Mouse (Mus musculus) embryonic facial prominence, embryonic 11.5 days (tissue): ENCODE results near the gene Pcyt1a. TPM values are rescaled to one million over a fixed set of nuclear protein-coding genes. Genes with fewer than 3 reads are reported as not detected.

Source experiments
- ATAC-seq: fragments of 200-750 bp; cut with Nextera tagmentation; replicated peaks from 2 replicates; pipeline ENCODE4 v1.8.0; 2017; ENCODE audit warnings: low read depth; ENCODE audit not compliant: insufficient number of reproducible peaks, low FRiP score, low TSS enrichment
- DNase-seq: peaks from one replicate; pipeline ENCODE4 v3.0.0-alpha.2; 2015; ENCODE audit warnings: low spot score
- H3K27ac ChIP-seq: fragments of 300-500 bp; sonication (generic); replicated peaks from 2 replicates; pipeline ENCODE4 v1.5.1; 2014; ENCODE audit warnings: mild to moderate bottlenecking, low read depth, low read length, control low read depth
- H3K27me3 ChIP-seq: fragments of 300-500 bp; sonication (generic); 2 replicates; pipeline ENCODE4 v1.6.1; 2014; ENCODE audit warnings: mild to moderate bottlenecking, low read length, moderate library complexity, mixed read lengths; ENCODE audit not compliant: control insufficient read depth, insufficient read depth
- H3K36me3 ChIP-seq: fragments of 300-500 bp; sonication (generic); replicated peaks from 2 replicates; pipeline ENCODE4 v1.6.1; 2014; ENCODE audit warnings: low read depth, mild to moderate bottlenecking, low read length, moderate library complexity, mixed read lengths; ENCODE audit not compliant: control insufficient read depth, insufficient read depth
- H3K4me1 ChIP-seq: fragments of 300-500 bp; sonication (generic); 2 replicates; pipeline ENCODE4 v1.6.1; 2014; ENCODE audit warnings: low read length, mixed read lengths; ENCODE audit not compliant: control insufficient read depth, insufficient read depth
- H3K4me2 ChIP-seq: fragments of 300-500 bp; sonication (generic); 2 replicates; pipeline ENCODE4 v1.6.1; 2014; ENCODE audit warnings: low read depth, mild to moderate bottlenecking, control low read depth, low read length, moderate library complexity
- H3K4me3 ChIP-seq: fragments of 300-500 bp; sonication (generic); 2 replicates; pipeline ENCODE4 v1.5.1; 2014; ENCODE audit warnings: low read depth, low read length, control low read depth
- H3K9ac ChIP-seq: fragments of 300-500 bp; sonication (generic); replicated peaks from 2 replicates; pipeline ENCODE4 v1.6.1; 2014; ENCODE audit warnings: mild to moderate bottlenecking, control low read depth, low read length
- H3K9me3 ChIP-seq: fragments of 300-500 bp; sonication (generic); replicated peaks from 2 replicates; pipeline ENCODE4 v1.6.1; 2016; ENCODE audit warnings: mild to moderate bottlenecking, low read length, inconsistent platforms, mixed read lengths; ENCODE audit not compliant: control insufficient read depth
- WGBS: fragments of 180-500 bp; shearing (Covaris S2); extraction: QIAGEN DNeasy Blood & Tissue Kit; methylation state at CpG from one replicate; pipeline ENCODE4 v1.1.7; 2014; 5-methylcytosine and 5-hydroxymethylcytosine counted together
- polyA plus RNA-seq: library from polyadenylated mRNA; unstranded; fragments of >200 nt; fragmentation: Nextera tagmentation; extraction: Ambion mirVana; gene quantifications from 2 replicates; pipeline ENCODE4 v1.2.1, GENCODE M21; 2014

Gene Pcyt1a
- polyA plus RNA-seq, 1 experiment from 2014 or later, result 36.7 TPM

DNA sequence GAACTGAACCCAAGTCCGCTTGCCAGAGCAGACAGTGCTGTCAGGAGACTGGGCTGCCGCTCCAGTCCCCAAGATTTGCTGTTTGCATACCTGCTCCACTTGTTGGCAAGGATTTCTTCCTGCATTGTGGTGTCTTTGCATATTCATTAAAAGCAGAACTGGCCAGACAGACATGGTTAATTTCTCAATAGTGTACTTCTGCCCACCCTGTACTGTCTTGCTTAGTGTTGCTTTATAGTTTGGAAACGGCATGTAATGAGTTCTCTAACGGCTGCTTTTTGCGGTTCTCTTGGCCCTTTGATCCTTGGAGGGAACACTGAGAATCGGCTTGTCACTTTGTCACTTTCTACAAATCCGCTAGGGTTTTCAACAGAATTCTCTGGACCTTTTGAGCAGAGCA is 70.7 kb downstream of the Pcyt1a start:
- 78% methylated on average over 7 of the region's 7 CpGs for WGBS

GRCm38 (mm10) chr16:32502621-32503335 is 72.1 kb downstream of the Pcyt1a start:
- H3K4me3 ChIP-seq, result no peak overlapping the region
- no peak overlapping the region for H3K4me2 ChIP-seq
- DNase-seq, result no peak
- H3K9ac ChIP-seq, result no peak overlapping the region
- H3K36me3 ChIP-seq, result no peaks in the 10 kb centered on the region
- H3K9me3 ChIP-seq, result no peaks in the 10 kb centered on the region
- no peaks in the 10 kb centered on the region for H3K27me3 ChIP-seq
- ATAC-seq, result no peak
- 85% methylated on average over 12 of the region's 12 CpGs for WGBS
- no peaks in the 10 kb centered on the region for H3K4me1 ChIP-seq
- no peak overlapping the region for H3K27ac ChIP-seq

More for the DNA sequence above, 70.7 kb downstream of the Pcyt1a start:
- Histone ChIP-seq H3K4me2 (no peak overlapping the region), H3K4me1 (no peaks in the 10 kb centered on the region), H3K9me3 (no peaks in the 10 kb centered on the region), H3K9ac (no peak overlapping the region), H3K27me3 (no peaks in the 10 kb centered on the region), H3K4me3 (no peak overlapping the region), H3K27ac (no peak overlapping the region), H3K36me3 (no peaks in the 10 kb centered on the region)
- DNase-seq (no peak), ATAC-seq (no peak)

DNA sequence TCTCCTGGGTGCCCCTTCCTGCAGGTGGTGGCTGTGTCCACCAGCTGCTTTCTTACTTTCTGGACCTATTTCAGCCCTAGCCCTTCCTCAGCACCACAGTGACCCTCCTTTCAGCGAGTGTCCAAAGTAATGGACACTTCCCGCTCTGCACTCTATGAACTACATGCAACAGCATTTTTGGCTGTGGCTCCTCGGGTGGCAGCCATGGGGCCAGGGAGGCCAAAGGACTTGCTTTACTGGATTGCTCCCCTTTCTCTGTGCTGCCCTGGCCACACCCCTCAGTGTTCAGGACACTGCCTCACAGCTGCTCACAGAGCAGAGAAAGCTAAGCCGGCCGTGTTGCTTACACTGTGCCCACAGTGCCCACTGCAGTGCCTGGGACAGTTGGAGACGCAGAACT is 72.9 kb downstream of the Pcyt1a start:
- H3K9me3 ChIP-seq, result no peaks in the 10 kb centered on the region
- 68% methylated on average over 6 of the region's 6 CpGs for WGBS

DNA sequence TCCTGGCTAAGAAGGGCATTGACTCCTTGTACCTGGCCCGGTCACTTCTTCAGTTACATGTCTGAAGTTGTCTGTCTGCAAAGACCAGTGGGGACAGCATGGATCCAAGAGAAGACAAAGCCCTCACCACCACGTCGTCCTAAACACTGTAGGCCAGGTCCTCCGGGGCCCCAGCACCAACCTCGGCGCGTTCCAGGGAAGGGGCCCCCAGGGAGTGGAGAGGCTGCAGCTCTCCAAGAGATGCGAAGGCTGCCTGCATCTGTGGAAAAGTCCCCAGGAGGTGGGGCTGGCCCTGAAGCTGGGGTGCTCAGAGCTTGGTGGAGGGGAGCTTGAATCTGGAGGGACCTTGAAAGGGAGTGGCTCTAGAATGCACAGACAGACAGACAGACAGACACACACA is 75.6 kb downstream of the Pcyt1a start:
- no peak overlapping the region for H3K9ac ChIP-seq
- DNase-seq, result no peak
- no peaks in the 10 kb centered on the region for H3K9me3 ChIP-seq
- 85% methylated on average over 8 of the region's 8 CpGs for WGBS
- no peak overlapping the region for H3K27ac ChIP-seq
- no peak for ATAC-seq
- no peak overlapping the region for H3K4me3 ChIP-seq
- no peaks in the 10 kb centered on the region for H3K4me1 ChIP-seq
- no peak overlapping the region for H3K4me2 ChIP-seq
- H3K36me3 ChIP-seq, result no peaks in the 10 kb centered on the region
- no peaks in the 10 kb centered on the region for H3K27me3 ChIP-seq

More for the DNA sequence above, 72.9 kb downstream of the Pcyt1a start:
- no peak for DNase-seq
- no peaks in the 10 kb centered on the region for H3K4me1 ChIP-seq
- H3K27me3 ChIP-seq, result no peaks in the 10 kb centered on the region
- ATAC-seq, result no peak
- no peak overlapping the region for H3K4me2 ChIP-seq
- no peak overlapping the region for H3K27ac ChIP-seq
- H3K4me3 ChIP-seq, result no peak overlapping the region
- no peak overlapping the region for H3K9ac ChIP-seq
- no peaks in the 10 kb centered on the region for H3K36me3 ChIP-seq

- ATAC-seq (no peak), DNase-seq (no peak)
- H3K4me1 ChIP-seq, result no peaks in the 10 kb centered on the region
- H3K27me3 ChIP-seq, result no peaks in the 10 kb centered on the region
- 80% methylated on average over 7 of the region's 7 CpGs for WGBS
- H3K9ac ChIP-seq, result no peak overlapping the region
- no peak overlapping the region for H3K4me3 ChIP-seq
- H3K27ac ChIP-seq, result no peak overlapping the region
- H3K4me2 ChIP-seq, result no peak overlapping the region
- H3K36me3 ChIP-seq, result no peaks in the 10 kb centered on the region
- no peaks in the 10 kb centered on the region for H3K9me3 ChIP-seq
Measured at GRCm38 (mm10) chr16:32506868-32507267, 76.1 kb downstream of the Pcyt1a start.

DNA sequence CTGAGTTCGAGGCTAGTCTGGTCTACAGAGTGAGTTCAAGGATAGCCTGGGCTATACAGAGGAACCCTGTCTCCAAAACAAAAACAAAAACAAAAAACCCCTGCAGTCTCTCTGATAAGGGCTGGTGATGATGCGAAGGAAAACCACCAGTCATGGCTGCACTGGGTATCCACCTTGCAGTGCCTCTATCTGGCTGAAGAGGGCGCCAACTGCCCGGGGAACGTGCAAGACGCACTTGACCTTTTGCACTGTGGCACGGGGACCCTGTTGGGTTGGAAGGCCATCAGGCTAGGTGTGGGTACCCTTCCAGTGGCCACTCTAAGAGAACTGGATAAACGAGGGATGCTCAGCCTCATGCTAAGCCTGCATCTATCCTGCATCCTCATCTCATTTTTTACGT is 76.7 kb downstream of the Pcyt1a start:
- no peak for ATAC-seq
- WGBS, result 18% methylated on average over 9 of the region's 9 CpGs

GRCm38 (mm10) chr16:32508035-32508434 is 77.3 kb downstream of the Pcyt1a start:
- WGBS, result 89% methylated on average over 5 of the region's 5 CpGs

More for the DNA sequence above, 76.7 kb downstream of the Pcyt1a start:
- Histone ChIP-seq H3K4me3 (no peak overlapping the region), H3K9ac (no peak overlapping the region), H3K27me3 (no peaks in the 10 kb centered on the region), H3K27ac (no peak overlapping the region), H3K4me2 (no peak overlapping the region), H3K9me3 (no peaks in the 10 kb centered on the region), H3K4me1 (no peaks in the 10 kb centered on the region), H3K36me3 (no peaks in the 10 kb centered on the region)
- peak; percentile 51 for DNase-seq

GRCm38 (mm10) chr16:32508506-32509065 is 77.9 kb downstream of the Pcyt1a start:
- ATAC-seq (no peak), DNase-seq (no peak)
- no peaks in the 10 kb centered on the region for H3K27me3 ChIP-seq
- H3K4me1 ChIP-seq, result no peaks in the 10 kb centered on the region
- H3K4me3 ChIP-seq, result no peak overlapping the region
- H3K27ac ChIP-seq, result no peak overlapping the region
- no peak overlapping the region for H3K4me2 ChIP-seq
- no peaks in the 10 kb centered on the region for H3K36me3 ChIP-seq
- 50% methylated on average over 3 of the region's 3 CpGs for WGBS
- no peak overlapping the region for H3K9ac ChIP-seq
- H3K9me3 ChIP-seq, result no peaks in the 10 kb centered on the region

More at GRCm38 (mm10) chr16:32508035-32508434, 77.3 kb downstream of the Pcyt1a start:
- H3K36me3 ChIP-seq, result no peaks in the 10 kb centered on the region
- no peak overlapping the region for H3K4me2 ChIP-seq
- H3K4me1 ChIP-seq, result no peaks in the 10 kb centered on the region
- H3K27ac ChIP-seq, result no peak overlapping the region
- H3K27me3 ChIP-seq, result no peaks in the 10 kb centered on the region
- ATAC-seq (no peak), DNase-seq (no peak)
- H3K4me3 ChIP-seq, result no peak overlapping the region
- no peak overlapping the region for H3K9ac ChIP-seq
- H3K9me3 ChIP-seq, result no peaks in the 10 kb centered on the region
